24 mouse cellular contexts compared by ENCODE assay signal in genomic region chrX:93655153-93655552, GRCm38 (mm10). TPM values are rescaled to one million over a fixed set of nuclear protein-coding genes. Genes with fewer than 3 reads are reported as not detected.
DNase-seq lines count a peak whose midpoint lies in the region; ATAC-seq and TF ChIP-seq lines count a peak whose summit lies in the region.
"Had no signal": no experiment of that assay in that cellular context is flagged by ENCODE, and none has a peak within 500 bp of the region (broad histone marks: within the 10 kb centered on the region; RNA-seq: fewer than 3 reads in every experiment).

No protein-coding gene starts in this region.

- H3K4me2 ChIP-seq in midbrain, embryonic 13.5 days (replicated peaks): 0 out of 2 replicates have a peak overlapping the region, but pooled peaks have one; percentile 3
- H3K4me2 ChIP-seq in midbrain, embryonic 15.5 days: no peak overlapping the region
- no peak overlapping the region for H3K4me2 ChIP-seq in heart, embryonic 12.5 days
- no peak overlapping the region for H3K4me2 ChIP-seq in liver, embryonic 12.5 days
- H3K4me2 ChIP-seq: embryonic facial prominence, embryonic 13.5 days; forebrain, embryonic 12.5 days; forebrain, embryonic 15.5 days; hindbrain, embryonic 12.5 days; hindbrain, embryonic 15.5 days had no signal

- H3K27me3 ChIP-seq in midbrain, embryonic 13.5 days: no peaks in the 10 kb centered on the region
- no peaks in the 10 kb centered on the region for H3K27me3 ChIP-seq in midbrain, embryonic 15.5 days (replicated peaks)
- no peaks in the 10 kb centered on the region for H3K27me3 ChIP-seq in heart, embryonic 12.5 days (replicated peaks)
- H3K27me3 ChIP-seq in liver, embryonic 12.5 days (replicated peaks): no peaks in the 10 kb centered on the region; the same call in 1 of the 2 replicates
- H3K27me3 ChIP-seq: forebrain, embryonic 12.5 days; forebrain, embryonic 15.5 days; hindbrain, embryonic 12.5 days; hindbrain, embryonic 15.5 days had no signal

- TF ChIP-seq CTCF in layer of hippocampus, adult 2 months (conservative IDR thresholded peaks at IDR 0.05): no peak

- ATAC-seq in midbrain, embryonic 13.5 days: no peak
- no peak for ATAC-seq in midbrain, embryonic 15.5 days (replicated peaks)
- peak; percentile 71 for ATAC-seq in granulocyte monocyte progenitor cell, adult 5-6 weeks (replicated peaks; ENCODE audit: poor library complexity, severe bottlenecking)
- ATAC-seq in megakaryocyte progenitor cell, adult 5-6 weeks (replicated peaks; ENCODE audit: poor library complexity): peak; percentile 55
- no peak for ATAC-seq in heart, embryonic 12.5 days (ENCODE audit: insufficient number of reproducible peaks, low FRiP score)
- no peak for ATAC-seq in liver, embryonic 12.5 days
- ATAC-seq: activated CD4-positive, CD25-positive, alpha-beta regulatory T cell, adult 4 months; forebrain, embryonic 15.5 days had no signal

- H3K4me1 ChIP-seq in midbrain, embryonic 13.5 days (replicated peaks): no peaks in the 10 kb centered on the region
- H3K4me1 ChIP-seq in midbrain, embryonic 15.5 days: no peaks in the 10 kb centered on the region
- 0 out of 2 replicates have a peak, but pooled peaks cover 3% of the 10 kb centered on the region for H3K4me1 ChIP-seq in heart, embryonic 12.5 days (replicated peaks)
- H3K4me1 ChIP-seq in liver, embryonic 12.5 days: no peaks in the 10 kb centered on the region
- H3K4me1 ChIP-seq: embryonic facial prominence, embryonic 10.5 days; embryonic facial prominence, embryonic 13.5 days; forebrain, embryonic 15.5 days; heart, embryonic 10.5 days; hindbrain, embryonic 12.5 days; hindbrain, embryonic 15.5 days had no signal

- DNase-seq in layer of hippocampus, adult 2 months (ENCODE audit: low spot score in 2 of 2): no peak
- no peak for DNase-seq in layer of hippocampus, postnatal 10 days (ENCODE audit: low spot score in 2 of 2)
- DNase-seq: adrenal gland, adult 8-10 months; adrenal gland, postnatal 25 days; cerebellum, adult 18-20 months; cerebellum, adult 9-10 months; cerebellum, postnatal 14 days; gastrocnemius, postnatal 25 days; heart, adult 2 months had no signal

- H3K27ac ChIP-seq in layer of hippocampus, adult 2 months: peak overlapping the region; percentile 57; the same call in 1 of the 2 replicates
- H3K27ac ChIP-seq in midbrain, embryonic 13.5 days: no peak overlapping the region
- H3K27ac ChIP-seq in midbrain, embryonic 15.5 days: no peak overlapping the region
- no peak overlapping the region for H3K27ac ChIP-seq in heart, embryonic 12.5 days (ENCODE audit: poor library complexity, severe bottlenecking)
- no peak overlapping the region for H3K27ac ChIP-seq in liver, embryonic 12.5 days
- H3K27ac ChIP-seq: embryonic facial prominence, embryonic 10.5 days; embryonic facial prominence, embryonic 13.5 days; forebrain, embryonic 12.5 days; forebrain, embryonic 15.5 days; heart, adult 2 months; heart, embryonic 10.5 days; hindbrain, embryonic 12.5 days; hindbrain, embryonic 15.5 days had no signal

- no peak overlapping the region for H3K9ac ChIP-seq in midbrain, embryonic 13.5 days (replicated peaks)
- no peak overlapping the region for H3K9ac ChIP-seq in midbrain, embryonic 15.5 days
- no peak overlapping the region for H3K9ac ChIP-seq in heart, embryonic 12.5 days
- H3K9ac ChIP-seq in liver, embryonic 12.5 days: no peak overlapping the region
- H3K9ac ChIP-seq: embryonic facial prominence, embryonic 13.5 days; forebrain, embryonic 12.5 days; forebrain, embryonic 15.5 days; hindbrain, embryonic 12.5 days; hindbrain, embryonic 15.5 days had no signal

- no peaks in the 10 kb centered on the region for H3K9me3 ChIP-seq in midbrain, embryonic 13.5 days
- H3K9me3 ChIP-seq in midbrain, embryonic 15.5 days: no peaks in the 10 kb centered on the region
- H3K9me3 ChIP-seq in heart, embryonic 12.5 days (replicated peaks): no peaks in the 10 kb centered on the region
- H3K9me3 ChIP-seq in liver, embryonic 12.5 days (replicated peaks): no peaks in the 10 kb centered on the region
- H3K9me3 ChIP-seq: embryonic facial prominence, embryonic 10.5 days; embryonic facial prominence, embryonic 13.5 days; forebrain, embryonic 12.5 days; forebrain, embryonic 15.5 days; heart, embryonic 10.5 days; hindbrain, embryonic 12.5 days; hindbrain, embryonic 15.5 days had no signal

- H3K4me3 ChIP-seq in layer of hippocampus, adult 2 months: no peak overlapping the region; the same call in 1 of the 2 replicates
- no peak overlapping the region for H3K4me3 ChIP-seq in midbrain, embryonic 13.5 days (replicated peaks)
- H3K4me3 ChIP-seq in midbrain, embryonic 15.5 days: no peak overlapping the region
- no peak overlapping the region for H3K4me3 ChIP-seq in heart, embryonic 12.5 days
- H3K4me3 ChIP-seq in liver, embryonic 12.5 days: no peak overlapping the region
- H3K4me3 ChIP-seq: embryonic facial prominence, embryonic 10.5 days; embryonic facial prominence, embryonic 13.5 days; erythroblast, embryonic 14.5 days; forebrain, embryonic 12.5 days; forebrain, embryonic 15.5 days; heart, adult 2 months; heart, embryonic 10.5 days; hindbrain, embryonic 12.5 days; hindbrain, embryonic 15.5 days had no signal

- 70% methylated on average over 5 of the region's 5 CpGs for WGBS in midbrain, embryonic 13.5 days
- 75% methylated on average over 5 of the region's 5 CpGs for WGBS in midbrain, embryonic 15.5 days
- WGBS in heart, embryonic 12.5 days: 72% methylated on average over 5 of the region's 5 CpGs
- WGBS in liver, embryonic 12.5 days (ENCODE audit: insufficient replicate concordance): 67% methylated on average over 5 of the region's 5 CpGs

- no peaks in the 10 kb centered on the region for H3K36me3 ChIP-seq in midbrain, embryonic 13.5 days
- H3K36me3 ChIP-seq in midbrain, embryonic 15.5 days (replicated peaks): no peaks in the 10 kb centered on the region
- H3K36me3 ChIP-seq in heart, embryonic 12.5 days: no peaks in the 10 kb centered on the region
- H3K36me3 ChIP-seq in liver, embryonic 12.5 days: no peaks in the 10 kb centered on the region
- H3K36me3 ChIP-seq: embryonic facial prominence, embryonic 10.5 days; embryonic facial prominence, embryonic 13.5 days; forebrain, embryonic 12.5 days; forebrain, embryonic 15.5 days; heart, embryonic 10.5 days; hindbrain, embryonic 12.5 days; hindbrain, embryonic 15.5 days had no signal

RNA-seq across cellular contexts. Expression of gene Pcyt1b, which starts 0.5 kb away (rescaled TPM):
- 10 to 100 TPM; 28.6 to 31.0 TPM for total RNA-seq in layer of hippocampus, adult 2 months (2021)
- 10 to 100 TPM; 49.2 to 52.3 TPM for total RNA-seq in layer of hippocampus, postnatal 10 days (2021)
- 22.6 and 23.1 TPM in 2 replicates for polyA plus RNA-seq in midbrain, embryonic 13.5 days (2015; fragmentation: Nextera tagmentation; extraction: Ambion mirVana)
- 24.6 and 26.2 TPM in 2 replicates for polyA plus RNA-seq in midbrain, embryonic 15.5 days (2015; fragmentation: Nextera tagmentation; extraction: Ambion mirVana)
- 0.26 and 0.68 TPM in 2 replicates for total RNA-seq in granulocyte monocyte progenitor cell, adult 5-6 weeks (2014; fragmentation: Nextera tagmentation)
- 0.82 and 3.3 TPM in 2 replicates for total RNA-seq in granulocyte monocyte progenitor cell, adult 5-6 weeks (2017)
- total RNA-seq in megakaryocyte progenitor cell, adult 5-6 weeks (2015): 1.5 and 1.7 TPM in 2 replicates
- 1.5 and 2.9 TPM in 2 replicates for total RNA-seq in megakaryocyte progenitor cell, adult 5-6 weeks (2017)
- polyA plus RNA-seq in heart, embryonic 12.5 days (2016; fragmentation: Nextera tagmentation; extraction: Ambion mirVana): 2.6 and 3.0 TPM in 2 replicates
- polyA plus RNA-seq in liver, embryonic 12.5 days (2016; fragmentation: Nextera tagmentation; extraction: Ambion mirVana): 9.9 and 11.4 TPM in 2 replicates

RNA-seq across cellular contexts. Expression of gene Pola1, which starts 23.2 kb away (rescaled TPM):
- total RNA-seq in layer of hippocampus, adult 2 months (2021): 1 to 10 TPM; 7.6 to 8.8 TPM
- total RNA-seq in layer of hippocampus, postnatal 10 days (2021): 10 to 100 TPM in 1 of 2 experiments, 1 to 10 TPM in 1; 7.9 to 11.6 TPM
- polyA plus RNA-seq in midbrain, embryonic 13.5 days (2015; fragmentation: Nextera tagmentation; extraction: Ambion mirVana): 8.3 and 8.4 TPM in 2 replicates
- 5.4 TPM in 2 replicates for polyA plus RNA-seq in midbrain, embryonic 15.5 days (2015; fragmentation: Nextera tagmentation; extraction: Ambion mirVana)
- total RNA-seq in granulocyte monocyte progenitor cell, adult 5-6 weeks (2014; fragmentation: Nextera tagmentation): 57.5 and 61.6 TPM in 2 replicates
- total RNA-seq in granulocyte monocyte progenitor cell, adult 5-6 weeks (2017): 128 and 151 TPM in 2 replicates
- total RNA-seq in megakaryocyte progenitor cell, adult 5-6 weeks (2015): 68.0 and 68.9 TPM in 2 replicates
- total RNA-seq in megakaryocyte progenitor cell, adult 5-6 weeks (2017): 114 and 142 TPM in 2 replicates
- polyA plus RNA-seq in heart, embryonic 12.5 days (2016; fragmentation: Nextera tagmentation; extraction: Ambion mirVana): 13.3 and 14.8 TPM in 2 replicates
- 23.1 and 23.3 TPM in 2 replicates for polyA plus RNA-seq in liver, embryonic 12.5 days (2016; fragmentation: Nextera tagmentation; extraction: Ambion mirVana)

Comparison
In these comparisons a context has a peak if more than half of its experiments do, and no peak if none do; other contexts are left out.
1. ATAC-seq: peak in granulocyte monocyte progenitor cell, adult 5-6 weeks (single experiment) and megakaryocyte progenitor cell, adult 5-6 weeks (single experiment); none in midbrain, embryonic 13.5 days (single experiment), midbrain, embryonic 15.5 days (single experiment), heart, embryonic 12.5 days (single experiment) and liver, embryonic 12.5 days (single experiment).
2. RNA of gene Pcyt1b, which starts 0.5 kb away (total RNA-seq): 49.2 to 52.3 TPM in layer of hippocampus, postnatal 10 days and 28.6 to 31.0 TPM in layer of hippocampus, adult 2 months; 0.26 to 3.3 TPM in granulocyte monocyte progenitor cell, adult 5-6 weeks and 1.5 to 2.9 TPM in megakaryocyte progenitor cell, adult 5-6 weeks; every median in the first group is over 4 times any median in the second.
3. RNA of gene Pola1, which starts 23.2 kb away (total RNA-seq): 57.5 to 151 TPM in granulocyte monocyte progenitor cell, adult 5-6 weeks and 68.0 to 142 TPM in megakaryocyte progenitor cell, adult 5-6 weeks; 7.9 to 11.6 TPM in layer of hippocampus, postnatal 10 days and 7.6 to 8.8 TPM in layer of hippocampus, adult 2 months; every median in the first group is over 4 times any median in the second.